Comparison of ENCODE assay signal across 8 mouse cellular contexts in genomic region chr10:110745640-110746032, GRCm38 (mm10). TPM values are rescaled to one million over a fixed set of nuclear protein-coding genes. Genes with fewer than 3 reads are reported as not detected.
DNase-seq lines count a peak whose midpoint lies in the region; ATAC-seq lines count a peak whose summit lies in the region.

No protein-coding gene starts in this region.

- peak overlapping the region; percentile 56 for H3K4me2 ChIP-seq in forebrain, embryonic 11.5 days (ENCODE audit: low read depth, low read length, severe bottlenecking)
- H3K4me2 ChIP-seq in liver, embryonic 12.5 days: peak overlapping the region; percentile 97

- under 1% methylated on average over 23 of the region's 23 CpGs for WGBS in forebrain, embryonic 11.5 days
- WGBS in liver, embryonic 12.5 days (ENCODE audit: insufficient replicate concordance): 6% methylated on average over 23 of the region's 23 CpGs

- no peaks in the 10 kb centered on the region for H3K9me3 ChIP-seq in forebrain, embryonic 11.5 days (ENCODE audit: control insufficient read depth, low read length)
- H3K9me3 ChIP-seq in liver, embryonic 12.5 days (replicated peaks): no peaks in the 10 kb centered on the region

- H3K4me1 ChIP-seq in forebrain, embryonic 11.5 days (replicated peaks; ENCODE audit: control insufficient read depth, insufficient read depth, low read length): no peaks in the 10 kb centered on the region; the same call in 1 of the 2 replicates
- H3K4me1 ChIP-seq in liver, embryonic 12.5 days: peaks cover 18% of the 10 kb centered on the region

- H3K27me3 ChIP-seq in forebrain, embryonic 11.5 days (ENCODE audit: control insufficient read depth, insufficient read depth, low read length): no peaks in the 10 kb centered on the region
- peaks cover 9% of the 10 kb centered on the region; the same call in 1 of the 2 replicates for H3K27me3 ChIP-seq in liver, embryonic 12.5 days (replicated peaks)

- DNase-seq in embryo, embryonic 10.5 days (ENCODE audit: low spot score): peak; percentile 71
- no peak for DNase-seq in embryo, embryonic 10 days (ENCODE audit: low spot score)
- DNase-seq in 3T3-L1 (ENCODE audit: low read depth, low spot score): peak; percentile 36
- DNase-seq in forebrain, embryonic 11.5 days (ENCODE audit: low spot score): no peak
- no peak for DNase-seq in right cerebral cortex, postnatal 25 days
- no peak for DNase-seq in retina, embryonic 14.5 days (ENCODE audit: low spot score)
- no peak for DNase-seq in layer of hippocampus, postnatal 25 days (ENCODE audit: extremely low spot score in 1 of 2, low spot score in 1 of 2)

- peak; percentile 68; the same call in 1 of the 2 replicates for ATAC-seq in forebrain, embryonic 11.5 days (replicated peaks; ENCODE audit: low FRiP score)
- ATAC-seq in liver, embryonic 12.5 days: peak; percentile 48

- H3K9ac ChIP-seq in forebrain, embryonic 11.5 days (ENCODE audit: low read length): peak overlapping the region; percentile 90
- H3K9ac ChIP-seq in liver, embryonic 12.5 days: peak overlapping the region; percentile 94

- peak overlapping the region; percentile 76; the same call in 1 of the 2 replicates for H3K27ac ChIP-seq in forebrain, embryonic 11.5 days (ENCODE audit: low read depth, low read length)
- peak overlapping the region; percentile 82 for H3K27ac ChIP-seq in liver, embryonic 12.5 days

- 0 out of 2 replicates have a peak, but pooled peaks cover 2% of the 10 kb centered on the region for H3K36me3 ChIP-seq in forebrain, embryonic 11.5 days (ENCODE audit: control insufficient read depth, insufficient read depth, low read length)
- peaks cover 37% of the 10 kb centered on the region for H3K36me3 ChIP-seq in liver, embryonic 12.5 days

- peak overlapping the region; percentile 80 for H3K4me3 ChIP-seq in forebrain, embryonic 11.5 days (ENCODE audit: low read depth, low read length)
- H3K4me3 ChIP-seq in liver, embryonic 12.5 days: peak overlapping the region; percentile 90

RNA-seq across cellular contexts. Expression of gene E2f7, which starts 0.4 kb away (rescaled TPM):
- polyA plus RNA-seq in forebrain, embryonic 11.5 days (2014; fragmentation: Nextera tagmentation; extraction: Ambion mirVana): 46.5 and 46.9 TPM in 2 replicates
- 12.0 and 13.2 TPM in 2 replicates for polyA plus RNA-seq in liver, embryonic 12.5 days (2016; fragmentation: Nextera tagmentation; extraction: Ambion mirVana)
- total RNA-seq in layer of hippocampus, postnatal 25 days (2021): under 1 TPM; 0.37 to 0.77 TPM

Comparison
In these comparisons a context has a peak if more than half of its experiments do, and no peak if none do; other contexts are left out.
1. DNase-seq: peak in embryo, embryonic 10.5 days (single experiment) and 3T3-L1 (single experiment); none in embryo, embryonic 10 days (single experiment), forebrain, embryonic 11.5 days (single experiment), right cerebral cortex, postnatal 25 days (single experiment), retina, embryonic 14.5 days (single experiment) and layer of hippocampus, postnatal 25 days (0 of 2).